Mouse (Mus musculus) heart, adult 18-20 months (tissue): ENCODE results near the gene Prps1l3. TPM values are rescaled to one million over a fixed set of nuclear protein-coding genes. Genes with fewer than 3 reads are reported as not detected.
A peak's percentile ranks its signal among the peaks of the same experiment; 100 is the strongest.
"Not testable (repeated sequence)": the region's sequence is repeated elsewhere in the genome, so short reads cannot be mapped to it uniquely, and the experiment has no call there.

Experiments
- DNase-seq, 2 experiments: peaks; one replicate each; pipeline ENCODE4 v3.0.0; 2021 to 2022; ENCODE audit warnings: mixed read lengths in 1 of 2
- long read RNA-seq, 2 experiments: library from polyadenylated mRNA; stranded (forward); transcript quantifications; one replicate each; pipeline ENCODE4 v2.0.0; 2021
- total RNA-seq, 2 experiments: library from RNA; stranded (reverse); gene quantifications; 2 replicates each; pipeline ENCODE4 v1.2.3; 2021

Gene Prps1l3
- total RNA-seq = 10 to 100 TPM; 17.5 to 19.0 TPM
- long read RNA-seq, experiment 1, transcript Prps1l3-201 (2 exons, 1,720 nt) = major isoform, 21 of 21 reads
- long read RNA-seq, experiment 1, partial matches to known transcripts = 0 of 21 reads
- long read RNA-seq, experiment 1, other reads (novel, unspliced or antisense) = 0 of 21 reads
- long read RNA-seq, experiment 2, transcript Prps1l3-201 (2 exons, 1,720 nt) = major isoform, 5 of 5 reads
- long read RNA-seq, experiment 2, partial matches to known transcripts = 0 of 5 reads
- long read RNA-seq, experiment 2, other reads (novel, unspliced or antisense) = 0 of 5 reads

DNA sequence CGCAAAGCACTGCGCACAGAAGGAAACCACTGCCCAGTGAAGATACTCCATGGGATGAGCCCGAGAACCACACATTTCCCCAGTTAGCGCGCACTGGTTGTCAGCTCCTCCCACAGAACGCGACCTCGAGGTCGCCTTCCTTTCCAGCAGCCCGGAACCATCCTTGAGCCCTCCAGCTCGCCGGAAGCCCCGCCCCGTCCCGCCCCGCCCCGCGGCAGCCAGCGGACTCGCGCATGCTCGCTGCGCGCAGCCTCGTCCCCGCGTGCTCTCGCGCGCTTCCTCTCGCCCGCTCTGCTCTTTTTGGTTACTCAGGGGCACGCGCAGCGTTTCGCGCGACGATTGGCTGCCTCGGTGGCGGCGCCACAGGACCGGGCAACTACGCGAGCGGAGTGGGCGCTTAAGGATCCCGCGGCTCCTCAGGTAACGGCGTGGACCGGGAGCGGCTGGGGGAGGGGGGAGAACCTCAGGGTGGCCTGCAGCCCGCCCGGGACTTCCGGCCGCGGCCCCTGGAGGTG, at the start of gene Prps1l3, which contains the start of gene Mipol1:
Prps1l3 (plus strand) TSS at position 221 of the 515 bp plus-strand sequence.
Mipol1 (plus strand) TSS at position 236 of the 515 bp plus-strand sequence.
- peak; percentile 90 to 93 for DNase-seq

DNA sequence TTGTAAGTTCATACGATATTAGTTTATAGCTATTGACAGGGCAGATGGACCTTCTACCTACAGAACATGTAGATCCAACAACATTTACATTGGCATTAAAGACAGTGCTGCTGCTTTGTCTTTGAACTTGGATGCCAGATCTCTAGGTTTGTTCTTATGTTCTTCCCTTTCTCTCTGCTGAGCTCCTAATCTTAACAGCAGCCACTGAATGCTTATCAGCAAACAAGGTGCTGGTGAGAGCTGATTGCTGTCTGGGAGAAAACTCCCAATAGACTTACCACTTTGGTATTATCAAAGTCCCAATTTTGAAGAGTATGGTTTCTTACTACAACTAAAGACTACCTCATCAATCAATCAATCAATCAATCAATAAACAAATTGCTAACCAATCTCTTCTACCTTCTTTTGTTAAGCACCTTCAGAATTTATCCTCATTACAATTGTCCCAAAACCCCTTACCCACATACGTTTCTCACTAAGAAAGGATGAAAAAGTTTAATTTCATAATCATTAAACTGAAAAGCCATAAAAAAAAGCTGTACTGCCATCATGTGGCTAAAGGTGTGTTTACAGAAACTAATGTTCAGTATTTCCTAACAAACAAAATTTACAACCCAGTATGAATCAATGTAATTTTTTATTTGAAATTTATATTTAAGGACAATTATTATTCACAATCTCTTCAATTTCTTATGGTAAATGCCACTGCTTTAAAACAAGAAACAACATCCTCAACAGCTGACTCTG, 45.6 kb upstream of the Prps1l3 start:
- DNase-seq = no peak

DNA sequence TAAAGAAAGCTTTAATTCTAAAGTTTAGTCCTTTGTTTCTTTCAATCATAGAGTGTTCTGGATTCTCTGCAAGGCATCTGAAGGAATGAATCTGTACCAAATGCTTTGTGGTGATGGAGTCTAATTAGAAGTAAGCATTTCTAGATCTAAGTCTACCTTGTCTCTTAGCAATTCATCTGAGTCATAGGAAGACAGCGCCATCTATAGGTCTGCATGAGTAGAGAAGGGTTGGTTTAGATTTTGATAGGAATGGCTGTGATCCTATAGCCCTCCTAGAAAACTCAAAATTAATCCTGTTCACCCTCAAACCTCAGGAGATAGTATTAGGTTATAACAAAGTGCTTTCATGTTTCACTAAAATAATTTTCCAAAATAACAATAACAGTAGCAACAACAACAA, 44.7 kb upstream of the Prps1l3 start:
- DNase-seq = peak; percentile 3 to 29

DNA sequence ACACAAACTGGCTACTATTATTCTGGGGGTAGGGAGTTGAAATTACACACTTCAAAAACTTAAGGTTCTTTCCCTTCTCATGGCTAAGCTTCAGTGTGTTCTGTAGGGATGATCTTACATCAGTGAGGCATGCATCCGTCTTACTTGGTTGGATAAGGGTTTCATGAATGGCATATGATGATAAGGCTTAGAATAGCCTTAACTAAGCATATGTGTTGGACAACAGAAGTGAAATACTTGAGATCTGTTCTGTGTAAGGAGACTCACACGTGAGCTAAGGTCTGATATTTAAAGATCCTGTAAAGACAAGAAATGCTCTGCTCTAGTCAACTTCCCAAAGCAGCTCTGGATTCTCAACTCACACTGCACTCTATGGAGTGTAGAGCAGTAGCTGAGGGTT, 44.1 kb upstream of the Prps1l3 start:
- no peak for DNase-seq

DNA sequence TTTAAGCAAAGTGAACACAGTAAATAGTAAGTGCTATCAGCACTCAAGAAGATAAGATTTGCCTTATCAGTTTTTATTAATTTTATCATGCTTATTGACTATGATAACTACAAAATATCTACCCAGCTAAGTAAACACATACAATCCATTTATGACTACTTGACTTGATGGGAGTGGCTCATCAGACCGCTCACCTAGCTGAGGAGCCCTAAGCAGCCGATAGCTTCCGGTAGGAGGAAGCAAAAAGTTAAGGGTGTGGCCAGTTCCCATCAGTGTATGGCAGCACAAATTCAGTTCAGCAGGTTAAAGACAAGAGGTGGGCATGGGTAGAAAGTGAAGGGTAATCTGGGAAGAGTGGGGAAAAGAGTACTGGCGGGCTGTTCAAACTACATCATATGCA, 43.2 kb upstream of the Prps1l3 start:
- DNase-seq = no peak

DNA sequence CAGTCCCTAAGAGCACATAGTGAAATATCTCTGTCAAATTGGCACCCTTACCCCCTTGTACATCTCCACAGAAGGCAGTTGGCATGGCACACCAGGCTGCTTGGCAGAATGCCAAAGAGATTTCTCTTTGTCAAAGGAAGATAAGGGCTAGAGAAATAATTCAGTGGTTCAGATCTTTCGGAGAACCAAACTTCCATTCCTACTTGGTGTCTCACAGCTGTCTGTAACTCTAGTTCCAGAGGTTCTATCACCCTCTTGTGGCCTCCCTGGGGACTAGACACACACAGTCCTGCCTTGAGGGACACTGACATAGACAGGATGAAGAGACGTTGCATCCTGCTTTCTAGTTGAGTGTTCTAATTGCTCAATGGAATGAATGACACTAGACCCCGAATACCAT, 35.6 kb upstream of the Prps1l3 start:
- peak; percentile 1 to 12 for DNase-seq

DNA sequence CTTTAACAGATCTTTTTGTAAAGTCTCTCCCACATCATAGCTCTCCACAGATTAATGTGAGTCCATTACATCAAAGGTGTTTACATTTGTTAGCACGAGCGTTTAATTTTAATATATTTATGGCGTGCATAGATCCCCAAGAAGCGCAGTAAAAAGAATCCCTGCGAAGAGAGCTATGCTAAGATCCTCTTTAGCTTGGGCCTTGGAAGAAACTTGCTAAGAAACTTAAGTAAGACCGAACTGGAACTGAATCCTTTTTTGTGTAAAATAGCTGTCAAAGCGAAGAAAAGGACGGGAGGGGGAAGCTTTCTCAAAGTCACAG, 34.0 kb upstream of the Prps1l3 start:
- no peak for DNase-seq

DNA sequence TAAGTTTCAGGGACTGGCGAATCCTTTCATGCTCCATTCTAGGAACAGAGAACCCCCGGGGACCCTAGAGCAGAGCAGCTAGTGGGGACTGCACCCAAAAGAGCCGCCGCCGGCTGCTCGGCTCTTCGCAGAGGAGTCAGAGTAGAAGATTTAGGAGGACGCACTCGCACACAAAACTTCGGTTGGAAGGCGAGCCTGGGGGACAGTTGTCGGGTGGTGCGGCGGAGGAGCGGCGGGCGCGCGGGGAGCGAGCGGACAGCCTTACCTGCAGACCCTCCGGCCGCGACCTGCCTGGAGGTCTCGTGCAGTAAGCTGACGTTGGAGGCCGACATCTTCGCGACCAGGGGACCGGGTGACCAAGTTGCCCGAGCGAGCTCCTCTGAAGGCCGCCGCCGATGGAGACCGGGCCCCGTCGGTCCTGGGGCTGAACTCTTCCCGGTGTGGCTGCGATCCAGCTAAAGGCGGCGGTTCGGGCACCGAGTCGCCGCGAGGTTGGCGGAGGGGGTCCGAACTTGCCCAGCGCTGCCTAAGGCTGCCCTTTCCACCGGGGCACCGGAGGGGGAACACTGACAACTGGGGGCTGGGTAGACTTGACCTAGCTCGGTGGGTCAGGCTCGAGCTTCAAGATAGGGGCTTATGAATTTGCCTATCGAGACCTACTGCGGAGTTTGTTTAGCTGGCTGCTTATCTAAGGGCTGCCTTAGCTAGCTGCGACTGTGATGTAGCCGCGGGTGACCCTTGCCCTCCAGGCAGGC, 33.4 kb upstream of the Prps1l3 start:
- DNase-seq = peak; percentile 11 to 46

DNA sequence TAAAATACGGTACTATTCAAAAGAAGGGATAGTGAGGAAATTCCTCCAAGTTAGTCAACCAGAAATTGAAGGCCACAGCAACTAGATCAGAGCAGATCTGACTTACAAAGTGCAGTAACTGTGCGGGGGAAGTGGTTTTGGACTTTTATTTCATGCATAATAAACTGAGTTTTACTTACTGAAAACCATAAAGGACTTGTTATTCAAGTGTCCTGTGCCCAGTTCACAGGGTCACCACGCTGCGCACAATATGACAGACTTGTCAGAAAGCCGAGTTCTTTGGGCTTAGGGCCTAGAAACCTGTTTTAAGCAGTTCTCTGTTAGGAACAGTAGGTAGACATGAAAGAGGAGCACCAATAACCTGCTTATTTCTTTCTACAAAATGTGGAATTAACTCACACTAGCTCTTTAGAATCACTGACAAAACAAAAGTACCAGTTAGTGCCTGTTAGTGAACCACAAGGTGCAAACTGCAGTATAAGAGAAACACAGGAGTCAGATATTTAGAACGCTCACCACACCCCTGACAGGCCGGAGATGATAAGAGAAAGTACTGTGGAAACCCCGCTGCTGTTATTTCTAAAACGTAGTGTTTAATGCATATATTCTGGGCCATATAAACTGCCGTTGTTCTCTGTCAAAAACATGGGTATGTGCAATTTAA, 32.7 kb upstream of the Prps1l3 start, which contains the start of gene Slc25a21:
Slc25a21 (minus strand) TSS at position 110 of the 664 bp plus-strand sequence.
- DNase-seq = no peak

DNA sequence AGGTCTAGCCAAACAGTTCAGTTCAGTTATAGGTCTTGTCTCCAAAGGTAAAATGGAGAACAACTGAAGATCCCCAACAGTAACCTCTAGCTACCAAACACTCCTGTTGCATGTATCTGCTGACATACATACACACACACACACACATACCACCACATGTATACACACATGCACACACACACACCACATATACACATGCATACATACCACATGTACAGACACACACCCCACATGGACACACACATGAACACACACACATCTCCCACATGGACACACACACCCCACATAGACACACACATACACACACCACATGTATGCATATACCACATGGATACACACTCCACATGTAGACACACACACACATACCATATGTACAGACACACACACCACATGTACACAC, 31.9 kb upstream of the Prps1l3 start:
- DNase-seq = no peak

DNA sequence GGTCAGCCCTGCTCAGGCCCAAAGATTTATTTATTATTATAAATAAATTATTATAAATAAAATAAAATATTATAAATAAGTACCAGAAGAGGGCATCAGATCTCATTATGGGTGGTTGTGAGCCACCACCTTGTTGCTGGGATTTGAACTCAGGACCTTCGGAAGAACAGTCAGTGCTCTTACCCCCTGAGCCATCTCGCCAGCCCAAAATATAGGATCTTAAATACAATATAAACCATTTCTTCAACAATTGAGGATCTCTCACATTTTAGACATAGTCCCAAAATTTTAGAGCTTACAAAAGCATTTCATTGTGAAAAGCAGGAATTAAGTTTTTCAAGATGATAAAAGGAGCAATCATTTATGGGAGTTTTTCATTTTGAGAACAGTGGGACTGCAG, 30.8 kb upstream of the Prps1l3 start:
- no peak for DNase-seq

DNA sequence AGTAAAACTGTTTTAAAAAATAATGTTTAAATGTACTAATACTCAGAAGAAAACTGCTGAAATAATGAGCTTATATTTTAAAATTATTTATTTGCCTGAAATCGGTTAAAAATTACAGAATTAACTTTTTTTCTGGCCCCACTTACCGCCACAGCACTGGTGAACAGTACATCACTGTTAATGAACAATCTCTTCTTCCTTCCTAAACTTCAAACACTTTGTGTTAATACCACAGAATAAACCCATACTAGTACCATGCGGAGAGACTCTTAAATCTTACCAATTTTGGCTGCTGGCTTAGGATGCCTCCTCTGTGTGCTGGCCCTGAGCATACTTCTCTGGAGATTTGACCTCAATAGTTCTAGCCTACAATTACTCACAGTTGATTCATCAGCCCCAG, 28.3 kb upstream of the Prps1l3 start:
- DNase-seq = no peak

DNA sequence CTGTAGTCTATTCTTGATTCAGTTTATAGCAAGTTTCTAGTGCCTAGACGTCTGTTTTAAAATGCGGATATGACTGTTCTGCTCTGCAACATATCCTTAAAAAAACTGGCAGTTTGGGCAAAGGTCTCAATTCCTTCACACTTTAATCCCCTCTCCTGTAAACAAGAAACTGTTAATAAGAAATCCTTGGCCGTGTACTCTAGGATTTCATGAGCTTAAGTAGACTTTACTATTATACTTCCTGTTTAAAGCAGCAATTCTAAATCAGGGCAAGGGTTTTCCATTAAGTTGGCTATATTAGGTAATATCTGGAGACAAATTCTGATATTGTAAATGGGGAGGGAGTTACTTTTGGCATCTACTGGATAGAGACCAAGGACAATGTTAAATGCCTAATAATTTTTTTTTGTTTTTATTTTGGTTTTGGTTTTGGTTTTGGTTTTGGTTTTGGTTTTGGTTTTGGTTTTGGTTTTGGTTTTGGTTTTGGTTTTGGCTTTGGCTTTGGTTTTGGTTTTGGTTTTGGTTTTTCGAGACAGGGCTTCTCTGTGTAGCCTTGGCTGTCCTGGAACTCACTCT, 25.8 kb upstream of the Prps1l3 start:
- no peak for DNase-seq

DNA sequence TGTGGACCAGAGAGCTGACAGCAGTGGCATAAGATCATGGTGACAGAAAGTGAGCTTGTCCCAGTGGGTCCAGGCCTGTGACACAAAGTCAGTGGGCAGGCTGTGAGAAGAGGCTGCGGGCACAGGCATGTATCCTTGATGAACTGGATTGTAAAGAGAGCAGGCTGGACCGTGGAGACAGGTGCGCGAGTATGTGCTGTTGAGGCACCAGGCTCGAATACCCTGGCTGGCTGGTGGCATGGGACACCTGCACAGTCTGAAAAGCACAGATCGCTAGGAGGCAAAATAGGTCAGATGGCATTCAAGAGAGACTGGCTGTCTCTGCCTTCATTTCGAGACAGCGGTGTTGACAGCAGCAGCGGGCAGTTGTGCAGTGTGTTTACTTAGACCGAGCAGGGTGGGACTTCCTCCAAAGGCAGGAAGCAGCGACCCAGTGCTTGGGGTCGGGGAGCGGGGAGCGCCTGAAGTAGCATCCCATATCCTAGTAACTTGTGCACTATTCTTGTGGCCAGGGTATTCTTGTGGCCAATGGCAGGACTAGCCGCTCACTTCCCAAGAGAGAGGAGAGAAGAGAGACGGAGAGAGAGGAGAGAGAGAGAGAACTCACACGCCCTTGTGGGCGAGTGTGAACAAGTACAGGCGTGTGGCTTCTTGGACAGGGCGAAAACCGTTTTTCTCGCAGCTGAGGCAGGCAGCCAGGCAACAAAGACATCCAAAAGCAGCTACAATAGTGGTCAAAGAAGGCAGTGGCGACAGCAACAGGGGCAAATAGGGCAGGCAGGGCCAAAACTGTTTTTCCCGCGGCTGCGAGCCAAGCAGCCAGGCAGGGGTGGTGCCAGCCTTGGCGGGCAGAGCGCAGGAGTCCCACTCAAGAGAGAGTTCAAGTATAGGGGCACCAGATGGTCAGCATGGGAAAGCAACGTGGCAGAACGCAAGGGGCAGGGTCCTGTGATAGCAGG, 18.6 kb upstream of the Prps1l3 start:
- DNase-seq = peak; percentile 61 to 62

DNA sequence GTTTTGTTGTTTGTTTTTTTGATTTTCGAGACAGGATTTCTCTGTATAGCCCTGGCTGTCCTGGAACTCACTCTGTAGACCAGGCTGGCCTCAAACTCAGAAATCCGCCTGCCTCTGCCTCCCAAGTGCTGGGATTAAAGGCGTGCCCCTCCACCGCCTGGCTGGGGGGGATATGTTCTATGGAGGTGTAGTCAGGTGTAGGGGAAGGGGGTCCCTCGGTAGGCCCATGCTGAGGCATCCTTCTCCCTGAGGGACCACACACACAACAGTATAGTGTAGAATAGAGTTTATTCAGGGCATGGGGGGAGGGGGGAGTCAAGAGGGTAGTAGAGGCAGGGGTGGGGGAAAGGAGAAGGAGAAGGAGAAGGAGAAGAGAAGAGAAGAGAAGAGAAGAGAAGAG, 17.7 kb upstream of the Prps1l3 start:
- not testable (repeated sequence) for DNase-seq

DNA sequence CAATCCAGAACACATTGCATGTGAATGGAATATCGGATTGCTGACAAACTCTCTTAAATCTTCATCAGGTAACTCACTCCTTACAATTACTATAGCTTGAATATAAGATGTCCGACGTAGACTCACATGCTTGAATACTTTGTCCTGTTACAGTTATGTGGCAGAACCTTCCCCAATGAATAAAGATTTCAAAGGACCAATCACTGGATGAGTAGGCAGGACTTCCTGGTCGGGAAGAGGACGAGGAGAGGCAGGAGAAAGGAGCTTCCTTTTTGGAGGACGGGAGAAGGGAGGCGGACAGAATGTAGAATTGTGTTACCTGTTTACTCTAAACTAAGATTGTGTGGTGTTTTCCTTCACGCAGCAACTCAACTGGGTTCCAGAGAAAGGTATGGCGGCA, 3.8 kb upstream of the Prps1l3 start:
- DNase-seq = no peak

DNA sequence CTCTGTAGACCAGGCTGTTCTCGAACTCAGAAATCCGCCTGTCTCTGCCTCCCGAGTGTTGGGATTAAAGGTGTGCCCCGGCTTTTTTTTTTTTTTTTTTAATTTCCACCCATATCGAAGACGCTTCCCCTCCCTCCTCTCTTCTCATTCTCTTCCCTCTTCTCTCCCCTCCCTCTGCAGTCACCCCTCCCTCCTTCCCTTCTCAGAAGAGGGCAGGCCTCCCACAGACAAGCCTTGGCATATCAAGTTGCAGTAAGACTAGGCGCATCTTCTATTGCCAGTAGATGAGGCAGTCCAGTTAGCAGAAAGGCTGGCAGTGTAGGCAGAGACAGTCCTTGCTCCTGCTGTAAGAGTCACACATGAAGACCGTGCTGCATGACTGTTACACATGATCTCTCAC, 2.4 kb upstream of the Prps1l3 start:
- no peak for DNase-seq

DNA sequence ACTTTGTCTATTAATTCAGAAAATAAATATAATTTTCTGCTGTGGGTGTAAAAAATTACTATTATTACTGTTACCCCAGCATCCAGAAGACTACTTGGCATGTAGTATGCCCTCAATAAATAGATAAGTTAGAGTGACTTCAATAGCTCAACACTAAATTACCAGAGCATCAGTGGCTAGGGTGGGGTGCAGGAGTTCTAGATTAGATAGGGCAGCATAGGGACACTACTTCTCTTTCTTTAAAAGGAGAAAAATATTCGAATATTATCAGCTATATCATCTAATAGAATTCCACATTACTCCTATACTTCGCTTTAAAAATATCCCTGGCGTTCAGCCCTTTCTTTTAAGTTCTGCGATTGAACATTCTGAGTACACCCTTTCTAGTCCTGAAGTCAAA, 509 bp upstream of the Prps1l3 start:
- no peak for DNase-seq

DNA sequence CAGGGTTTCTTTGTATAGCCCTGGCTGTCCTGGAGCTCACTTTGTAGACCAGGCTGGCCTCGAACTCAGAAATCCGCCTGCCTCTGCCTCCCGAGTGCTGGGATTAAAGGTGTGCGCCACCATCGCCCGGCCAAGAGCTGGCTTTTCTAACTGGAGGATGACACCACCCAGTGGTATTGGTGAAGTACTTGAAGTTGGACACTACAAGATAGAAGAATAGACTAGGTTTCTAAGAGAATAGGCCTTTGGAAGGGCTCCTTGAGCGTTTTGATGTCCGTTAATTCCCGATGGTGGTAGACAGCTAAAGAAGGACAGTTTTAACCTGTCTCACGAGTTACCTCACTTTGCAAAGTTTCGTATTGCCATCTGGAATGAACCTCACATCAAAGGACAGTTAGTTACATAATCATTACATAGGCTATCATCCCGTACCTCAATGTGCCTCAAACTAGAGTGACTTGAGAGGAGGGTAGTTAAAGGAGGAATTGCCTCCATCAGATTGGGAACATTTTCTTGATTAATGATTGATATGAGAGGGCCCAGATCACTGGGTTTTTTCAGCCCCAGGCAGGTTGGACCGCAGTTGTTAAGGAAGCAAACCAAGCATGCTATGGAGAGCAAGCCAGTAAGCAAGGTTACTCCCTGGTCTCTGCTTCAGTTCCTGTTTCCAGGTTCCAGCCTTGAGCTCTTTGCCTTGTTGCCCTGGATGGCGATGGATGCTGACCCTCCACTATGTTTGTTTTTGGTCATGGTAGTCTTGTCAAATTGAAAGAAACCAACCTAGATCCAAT, 1.1 kb downstream of the Prps1l3 start:
- peak in 1 of 2 experiments; percentile 34 for DNase-seq

DNA sequence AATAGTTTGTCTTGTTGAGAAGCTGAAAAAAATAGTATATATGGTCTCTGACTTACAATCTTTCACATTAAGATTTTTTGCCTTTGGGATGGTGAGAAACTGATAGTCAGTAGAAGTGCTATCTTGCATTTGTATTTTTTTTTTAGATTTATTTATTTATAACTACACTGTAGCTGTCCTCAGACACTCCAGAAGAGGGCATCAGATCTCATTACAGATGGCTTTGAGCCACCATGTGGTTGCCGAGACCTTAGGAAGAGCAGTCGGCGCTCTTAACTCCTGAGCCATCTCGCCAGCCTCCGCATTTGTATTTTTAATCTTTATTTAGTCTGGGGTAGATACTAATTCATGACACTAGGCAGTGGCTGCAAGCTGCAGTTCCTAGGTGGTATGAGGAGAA, 3.2 kb downstream of the Prps1l3 start:
- no peak for DNase-seq
